Mouse (Mus musculus): Measurements from ENCODE around the gene Tmem129.

Tmem129 gene

DNA sequence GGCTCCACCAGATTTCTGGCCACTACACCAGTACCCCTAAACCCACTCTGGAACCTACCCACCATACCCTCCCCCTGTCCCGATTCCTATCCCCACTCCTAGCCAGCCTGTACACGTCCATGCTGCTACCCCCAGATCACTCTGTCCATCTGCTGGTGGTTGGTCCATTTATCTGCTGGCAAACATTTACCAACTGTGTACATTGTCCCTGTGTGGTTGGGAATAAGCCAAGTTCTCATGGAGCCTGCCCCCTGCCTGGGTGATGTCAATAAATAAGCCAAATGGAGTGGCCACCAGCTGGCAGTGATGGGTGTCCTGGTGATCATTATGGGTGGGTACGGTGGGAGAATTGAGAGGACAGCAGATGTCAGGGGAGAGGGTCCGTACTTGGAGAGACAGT is 28.9 kb upstream of the Tmem129 start:
- DNase-seq (ENCODE audit: low spot score in 2 of 2): no peak

GRCm38 (mm10) chr5:33684932-33685331 is 26.7 kb upstream of the Tmem129 start:
- no peak for DNase-seq (ENCODE audit: low spot score in 2 of 2)

DNA sequence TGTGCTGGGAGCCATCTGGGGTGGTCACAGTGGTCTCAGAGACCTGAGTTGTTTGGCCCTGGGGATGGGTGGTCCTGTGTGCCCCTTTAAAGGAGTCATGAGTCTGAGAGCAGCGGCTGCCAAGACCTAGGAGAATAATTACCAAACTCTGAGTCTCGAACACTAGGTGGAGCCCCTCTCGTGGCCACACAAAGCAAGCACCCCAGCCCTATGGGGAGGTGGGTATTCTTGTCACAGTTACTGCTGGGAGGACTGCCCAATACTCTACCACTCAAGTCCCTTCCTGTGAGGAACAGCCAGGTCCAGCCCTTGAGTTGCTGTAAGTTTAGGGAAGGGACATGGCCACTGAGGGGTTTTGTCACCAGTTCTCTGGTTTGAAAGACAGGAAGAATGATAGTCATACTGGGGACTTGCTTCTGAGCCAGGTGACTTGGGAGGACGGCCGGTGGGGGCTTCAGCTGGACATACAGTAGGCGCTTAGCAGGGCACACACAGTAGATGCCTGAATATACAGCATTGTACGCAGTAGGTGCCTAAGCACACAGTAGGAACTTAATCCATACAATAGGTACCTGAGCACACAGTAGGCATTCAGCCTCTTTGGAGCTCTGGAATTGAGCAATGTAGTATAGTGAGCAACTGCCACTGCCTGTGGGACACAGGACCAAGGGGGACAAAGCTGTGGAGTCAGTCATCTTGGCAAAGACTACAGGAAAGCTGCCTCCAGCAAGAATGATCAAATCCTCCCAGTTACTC is 25.9 kb upstream of the Tmem129 start:
- DNase-seq (ENCODE audit: low spot score in 2 of 2): no peak

DNA sequence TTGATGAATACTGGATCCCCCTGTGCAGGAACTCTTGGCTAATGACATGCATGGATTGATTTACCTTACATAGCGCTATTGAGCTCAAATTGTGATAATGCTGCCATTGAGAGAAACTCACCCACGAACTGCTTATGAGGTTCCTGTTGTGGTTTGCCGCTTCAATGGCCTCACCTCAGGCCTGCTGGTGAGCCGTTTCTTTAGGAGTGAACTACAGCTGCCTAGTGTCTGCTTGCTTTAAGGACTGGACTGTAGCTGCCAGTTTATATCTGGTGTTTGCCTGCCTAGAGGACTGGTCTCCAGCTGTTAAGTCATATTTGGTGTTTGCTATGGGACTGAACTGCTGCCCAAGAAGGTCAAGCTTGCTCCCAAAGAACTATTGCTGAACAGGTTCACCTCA is 24.7 kb upstream of the Tmem129 start:
- no peak for DNase-seq (ENCODE audit: low spot score in 2 of 2)

- DNase-seq (ENCODE audit: low spot score in 2 of 2): no peak
Observed at GRCm38 (mm10) chr5:33681611-33682388, 23.6 kb upstream of the Tmem129 start.

DNA sequence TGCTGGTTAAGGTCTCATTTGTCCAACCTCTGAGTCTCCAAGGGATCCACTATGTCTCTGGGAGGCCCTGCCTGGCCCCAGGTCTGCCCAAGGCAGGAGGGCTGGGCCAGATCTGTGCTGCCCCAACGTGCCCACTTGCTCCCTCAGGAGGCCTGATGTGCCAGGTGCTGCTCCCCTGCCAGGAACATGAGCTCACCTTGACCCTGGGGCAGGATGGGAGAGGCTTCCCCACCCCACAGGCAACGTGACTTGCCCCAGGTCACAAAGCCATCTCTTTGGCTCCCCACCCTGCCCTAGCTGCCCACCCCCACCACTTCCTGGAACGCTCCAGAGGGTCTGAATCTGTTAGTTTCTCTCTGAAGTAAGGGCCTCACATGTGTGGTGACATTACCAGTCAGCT is 22.8 kb upstream of the Tmem129 start:
- no peak for DNase-seq (ENCODE audit: low spot score in 2 of 2)

- no peak for DNase-seq (ENCODE audit: low spot score in 2 of 2)
Observed at GRCm38 (mm10) chr5:33678244-33678643, 20.0 kb upstream of the Tmem129 start.

DNA sequence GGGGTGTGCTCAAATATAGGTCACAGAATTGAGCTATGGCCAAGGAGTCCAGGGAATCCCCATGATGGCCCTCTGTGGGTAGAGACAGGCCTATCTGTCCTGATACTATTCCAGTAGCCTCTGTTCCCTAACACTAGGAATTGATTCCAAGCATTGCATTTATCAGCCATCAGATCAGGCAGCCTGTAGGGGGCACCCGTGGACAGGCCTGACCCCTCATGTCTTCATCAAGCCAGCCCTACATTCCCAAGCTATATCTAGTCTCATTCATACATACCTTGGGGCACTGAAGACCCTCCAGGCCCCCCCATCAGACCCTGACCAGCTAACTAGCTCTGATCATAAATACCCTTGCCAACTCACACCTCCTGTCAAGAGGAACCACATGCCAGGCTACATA is 17.7 kb upstream of the Tmem129 start:
- peak in 1 of 2 experiments; percentile 32 for DNase-seq (ENCODE audit: low spot score in 2 of 2)

- peak; percentile 42 to 43 for DNase-seq (ENCODE audit: low spot score in 2 of 2)
Observed at GRCm38 (mm10) chr5:33674439-33674838, 16.2 kb upstream of the Tmem129 start.

- no peak for DNase-seq (ENCODE audit: low spot score in 2 of 2)
Observed at GRCm38 (mm10) chr5:33671659-33672058, 13.4 kb upstream of the Tmem129 start.

- DNase-seq (ENCODE audit: low spot score in 2 of 2): no peak
Observed at GRCm38 (mm10) chr5:33668223-33668622, 10.0 kb upstream of the Tmem129 start.

DNA sequence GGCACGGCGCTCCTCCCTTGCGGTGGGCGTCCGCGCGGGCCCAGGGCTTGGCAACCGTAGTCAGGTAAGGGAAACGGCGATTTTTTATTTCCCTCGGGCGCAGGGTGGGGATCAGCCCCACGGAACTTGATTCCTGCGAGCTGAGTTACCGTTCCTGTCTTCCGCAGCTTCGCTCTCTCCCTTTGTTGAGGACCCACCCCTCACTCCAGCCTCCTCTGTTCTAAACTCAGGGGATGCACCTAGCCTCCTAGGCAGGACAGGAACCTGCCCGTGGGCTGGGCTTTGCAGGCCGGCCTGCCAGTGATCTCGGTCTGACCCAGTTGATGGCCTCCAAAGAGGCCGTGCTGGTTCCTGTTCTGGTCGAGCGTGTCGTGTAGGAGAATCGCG is 441 bp upstream of the Tmem129 start:
- no peak for DNase-seq (ENCODE audit: low spot score in 2 of 2)

GRCm38 (mm10) chr5:33657251-33657786 is 897 bp downstream of the Tmem129 start:
- no peak for DNase-seq (ENCODE audit: low spot score in 2 of 2)

DNA sequence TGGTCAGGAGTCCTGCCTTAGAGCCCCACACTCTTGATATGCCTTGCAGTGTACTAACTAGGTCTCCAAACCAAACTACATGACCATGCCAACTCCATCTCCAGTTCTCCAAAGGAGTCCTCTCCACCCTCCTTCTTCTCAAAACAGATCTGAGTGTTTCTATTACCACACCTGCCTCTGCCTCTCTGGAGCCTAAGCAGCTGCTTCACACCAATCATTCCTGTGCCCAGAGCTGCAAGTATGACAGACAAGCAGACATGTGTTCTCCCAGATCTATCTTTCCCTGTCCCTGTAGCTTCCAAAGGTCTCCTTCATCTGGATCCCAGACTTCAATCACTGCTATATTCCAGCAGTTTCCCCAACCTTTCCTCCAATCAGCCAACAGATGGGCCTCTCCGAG is 1.5 kb downstream of the Tmem129 start:
- no peak for DNase-seq (ENCODE audit: low spot score in 2 of 2)

GRCm38 (mm10) chr5:33655251-33655840 is 2.9 kb downstream of the Tmem129 start:
- DNase-seq (ENCODE audit: low spot score in 2 of 2): no peak

DNA sequence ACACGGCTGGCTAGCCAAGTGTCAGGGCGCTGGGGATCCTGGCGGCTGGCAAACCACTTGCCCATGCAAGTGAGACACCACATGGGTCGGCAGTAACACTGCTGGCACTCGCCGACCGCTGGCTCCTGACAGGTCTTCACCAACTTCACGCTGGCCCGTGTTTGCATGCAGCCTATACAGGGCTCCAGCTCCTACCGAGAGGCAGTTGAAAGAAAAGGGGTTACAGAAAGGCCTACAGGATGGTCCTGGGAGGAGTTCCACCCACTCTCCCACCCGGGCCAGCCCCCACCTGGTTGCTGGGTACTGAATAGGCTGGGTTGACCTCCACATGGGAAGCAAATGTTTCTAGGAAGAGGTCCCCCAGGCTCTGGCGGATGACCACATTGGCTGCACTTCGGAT is 3.8 kb downstream of the Tmem129 start:
- DNase-seq (ENCODE audit: low spot score in 2 of 2): no peak

GRCm38 (mm10) chr5:33652783-33653173 is 5.4 kb downstream of the Tmem129 start:
- no peak for DNase-seq (ENCODE audit: low spot score in 2 of 2)

DNA sequence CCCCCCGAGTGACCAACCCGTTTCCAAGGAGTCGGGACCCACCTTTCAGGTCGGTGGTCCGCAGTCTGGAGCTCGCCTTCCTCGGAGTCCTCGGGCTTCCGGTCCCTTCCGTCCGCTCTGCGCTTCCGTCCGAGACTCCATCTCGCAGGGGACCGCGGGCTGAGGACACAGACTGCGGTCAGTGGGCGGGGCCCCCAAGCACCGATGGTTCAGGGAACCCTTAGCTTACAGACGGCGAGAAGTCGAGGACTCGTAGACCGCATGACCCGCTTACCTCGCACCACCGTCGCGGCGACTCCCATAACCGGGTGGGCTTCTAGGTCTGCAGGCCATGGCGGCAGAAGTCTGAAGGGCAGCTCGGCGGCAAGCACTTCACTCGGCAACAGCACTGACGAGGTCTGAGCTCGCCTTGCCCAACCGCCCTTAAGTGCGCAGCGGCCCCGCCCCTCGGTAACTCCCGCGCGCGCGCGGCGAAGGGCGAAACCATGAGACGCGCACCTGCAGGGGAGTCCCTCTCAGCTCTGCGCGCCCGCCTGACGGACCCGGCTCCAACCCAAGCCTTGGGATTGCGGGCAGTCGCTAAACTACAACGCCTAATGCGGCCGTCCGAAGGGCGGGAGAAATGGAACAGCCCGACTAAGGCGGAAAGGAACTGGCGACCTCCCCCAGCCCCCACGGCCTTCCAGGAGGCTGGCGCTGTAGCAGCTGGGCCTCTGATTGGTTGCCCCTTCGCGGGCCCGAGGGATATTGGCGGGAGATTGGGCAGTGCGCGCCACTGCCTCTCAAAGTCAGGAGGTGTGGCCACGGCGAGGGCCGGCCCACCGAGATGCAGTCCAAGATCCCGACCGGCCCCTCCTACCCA is 6.1 kb downstream of the Tmem129 start, which contains the start of gene Slbp:
Slbp (minus strand) TSS at position 654 of the 862 bp plus-strand sequence.
- DNase-seq (ENCODE audit: low spot score in 2 of 2): peak; percentile 93 to 96

GRCm38 (mm10) chr5:33651541-33651920 is 6.7 kb downstream of the Tmem129 start:
- no peak for DNase-seq (ENCODE audit: low spot score in 2 of 2)

- DNase-seq (ENCODE audit: low spot score in 2 of 2): no peak
Observed at GRCm38 (mm10) chr5:33651017-33651416, 7.2 kb downstream of the Tmem129 start.

- DNase-seq (ENCODE audit: low spot score in 2 of 2): peak in 1 of 2 experiments; percentile 30
Observed at GRCm38 (mm10) chr5:33640652-33641051, 17.6 kb downstream of the Tmem129 start.

Data from right cerebral cortex, postnatal 36 days (tissue).